Mouse (Mus musculus) cortical plate, adult 2 months (tissue): Measurements from ENCODE around the gene Wdr5.

Experiments
- CTCF ChIP-seq: fragments of 200-500 bp; IDR thresholded peaks from 2 replicates; pipeline ENCODE4 v1.5.1; 2011; ENCODE audit warnings: mild to moderate bottlenecking, control low read depth, low read length; ENCODE audit not compliant: insufficient read depth; ENCODE audit errors: extremely low read depth
- POLR2A ChIP-seq: fragments of 200-500 bp; IDR thresholded peaks from 2 replicates; pipeline ENCODE4 v1.6.1; 2011; ENCODE audit warnings: mild to moderate bottlenecking, low read length, control low read depth; ENCODE audit not compliant: insufficient read depth; ENCODE audit errors: extremely low read depth

GRCm38 (mm10) chr2:27582112-27582511 is 67.2 kb downstream of the Wdr5 start:
- no peak for TF ChIP-seq POLR2A
- no peak for TF ChIP-seq CTCF
